In genomic region chr7:142428213-142428612, GRCm38 (mm10) we compare ENCODE assay signal across 9 mouse cellular contexts. TPM values are rescaled to one million over a fixed set of nuclear protein-coding genes. Genes with fewer than 3 reads are reported as not detected.
A peak's percentile ranks its signal among the peaks of the same experiment; 100 is the strongest.
DNase-seq lines count a peak whose midpoint lies in the region; ATAC-seq and TF ChIP-seq lines count a peak whose summit lies in the region.
"Had no signal": no experiment of that assay in that cellular context is flagged by ENCODE, and none has a peak within 500 bp of the region (broad histone marks: within the 10 kb centered on the region; RNA-seq: fewer than 3 reads in every experiment).

No protein-coding gene starts in this region.

- TF ChIP-seq CTCF in hindbrain, postnatal 0 days (IDR thresholded peaks at IDR 0.05; ENCODE audit: low read depth), result peak; percentile 63
- TF ChIP-seq CTCF in lung, postnatal 0 days (IDR thresholded peaks at IDR 0.05), result peak; percentile 71

- peak; percentile 61 for DNase-seq in hindbrain, postnatal 0 days (ENCODE audit: low spot score)
- DNase-seq in hindbrain, embryonic 14.5 days (ENCODE audit: low spot score), result no peak
- peak; percentile 36 for DNase-seq in A20 (ENCODE audit: low read depth, low spot score)
- DNase-seq in MN1 (ENCODE audit: low spot score), result peak; percentile 47
- DNase-seq in lung, postnatal 0 days (ENCODE audit: low spot score), result peak; percentile 58
- no peak for DNase-seq in layer of hippocampus, adult 9-11 months

- no peak overlapping the region for H3K27ac ChIP-seq in hindbrain, postnatal 0 days
- no peak overlapping the region for H3K27ac ChIP-seq in hindbrain, embryonic 14.5 days
- no peak overlapping the region for H3K27ac ChIP-seq in forebrain, embryonic 16.5 days (ENCODE audit: low read length)
- no peak overlapping the region for H3K27ac ChIP-seq in lung, postnatal 0 days (ENCODE audit: low read length)
- H3K27ac ChIP-seq in hindbrain, embryonic 13.5 days, result no peak overlapping the region

- H3K4me3 ChIP-seq in hindbrain, postnatal 0 days (ENCODE audit: low read length), result no peak overlapping the region
- H3K4me3 ChIP-seq in hindbrain, embryonic 14.5 days (replicated peaks; ENCODE audit: low read length), result no peak overlapping the region
- H3K4me3 ChIP-seq in forebrain, embryonic 16.5 days (replicated peaks; ENCODE audit: low read length), result no peak overlapping the region
- H3K4me3 ChIP-seq in lung, postnatal 0 days (ENCODE audit: low read depth, low read length), result no peak overlapping the region
- no peak overlapping the region for H3K4me3 ChIP-seq in hindbrain, embryonic 13.5 days

- peak; percentile 5; the same call in 1 of the 2 replicates for ATAC-seq in hindbrain, postnatal 0 days
- no peak for ATAC-seq in hindbrain, embryonic 14.5 days (ENCODE audit: low FRiP score)
- peak; percentile 55; the same call in 1 of the 2 replicates for ATAC-seq in forebrain, embryonic 16.5 days
- no peak for ATAC-seq in lung, postnatal 0 days
- ATAC-seq in hindbrain, embryonic 13.5 days (ENCODE audit: low FRiP score), result no peak

- H3K9me3 ChIP-seq in hindbrain, postnatal 0 days (ENCODE audit: low read length), result no peaks in the 10 kb centered on the region
- H3K9me3 ChIP-seq in hindbrain, embryonic 14.5 days (ENCODE audit: control insufficient read depth, low read length), result no peaks in the 10 kb centered on the region
- H3K9me3 ChIP-seq in forebrain, embryonic 16.5 days (ENCODE audit: control insufficient read depth, low read length), result no peaks in the 10 kb centered on the region
- H3K9me3 ChIP-seq in lung, postnatal 0 days (ENCODE audit: low read length), result no peaks in the 10 kb centered on the region
- no peaks in the 10 kb centered on the region for H3K9me3 ChIP-seq in hindbrain, embryonic 13.5 days

- H3K27me3 ChIP-seq in hindbrain, postnatal 0 days (ENCODE audit: insufficient read depth, low read length), result no peaks in the 10 kb centered on the region
- H3K27me3 ChIP-seq in hindbrain, embryonic 14.5 days (ENCODE audit: control insufficient read depth, insufficient read depth, low read length), result no peaks in the 10 kb centered on the region
- no peaks in the 10 kb centered on the region for H3K27me3 ChIP-seq in forebrain, embryonic 16.5 days (replicated peaks; ENCODE audit: control insufficient read depth, insufficient read depth, low read length)
- H3K27me3 ChIP-seq in lung, postnatal 0 days (replicated peaks; ENCODE audit: insufficient read depth, low read length), result no peaks in the 10 kb centered on the region
- no peaks in the 10 kb centered on the region for H3K27me3 ChIP-seq in hindbrain, embryonic 13.5 days

- no peak overlapping the region for H3K9ac ChIP-seq in hindbrain, postnatal 0 days (replicated peaks; ENCODE audit: low read length)
- no peak overlapping the region for H3K9ac ChIP-seq in hindbrain, embryonic 14.5 days
- no peak overlapping the region for H3K9ac ChIP-seq in forebrain, embryonic 16.5 days (replicated peaks; ENCODE audit: low read depth, low read length)
- H3K9ac ChIP-seq in lung, postnatal 0 days (replicated peaks; ENCODE audit: low read depth), result no peak overlapping the region
- no peak overlapping the region for H3K9ac ChIP-seq in hindbrain, embryonic 13.5 days

- H3K36me3 ChIP-seq in hindbrain, postnatal 0 days (ENCODE audit: insufficient read depth, low read length), result no peaks in the 10 kb centered on the region
- no peaks in the 10 kb centered on the region for H3K36me3 ChIP-seq in hindbrain, embryonic 14.5 days (replicated peaks; ENCODE audit: control insufficient read depth, insufficient read depth)
- H3K36me3 ChIP-seq in forebrain, embryonic 16.5 days (ENCODE audit: control insufficient read depth, insufficient read depth), result no peaks in the 10 kb centered on the region
- H3K36me3 ChIP-seq in lung, postnatal 0 days (ENCODE audit: insufficient read depth, low read length), result no peaks in the 10 kb centered on the region
- H3K36me3 ChIP-seq in hindbrain, embryonic 13.5 days, result no peaks in the 10 kb centered on the region

- no peak overlapping the region for H3K4me2 ChIP-seq in hindbrain, postnatal 0 days (ENCODE audit: low read depth, low read length)
- no peak overlapping the region for H3K4me2 ChIP-seq in hindbrain, embryonic 14.5 days (replicated peaks)
- H3K4me2 ChIP-seq in forebrain, embryonic 16.5 days (ENCODE audit: low read length), result no peak overlapping the region
- H3K4me2 ChIP-seq in lung, postnatal 0 days (replicated peaks; ENCODE audit: low read depth, low read length), result no peak overlapping the region
- H3K4me2 ChIP-seq in hindbrain, embryonic 13.5 days, result no peak overlapping the region

- no peak for TF ChIP-seq EP300 in lung, postnatal 0 days (IDR thresholded peaks at IDR 0.05)

- whole genome bisulfite sequencing in hindbrain, postnatal 0 days, result 14% methylated on average over 7 of the region's 7 CpGs
- 6% methylated on average over 7 of the region's 7 CpGs for WGBS in hindbrain, embryonic 14.5 days
- WGBS in forebrain, embryonic 16.5 days, result 9% methylated on average over 7 of the region's 7 CpGs
- WGBS in lung, postnatal 0 days, result 15% methylated on average over 7 of the region's 7 CpGs
- 3% methylated on average over 7 of the region's 7 CpGs for WGBS in hindbrain, embryonic 13.5 days

- H3K4me1 ChIP-seq in hindbrain, postnatal 0 days (ENCODE audit: insufficient read depth, low read length), result peaks cover 13% of the 10 kb centered on the region
- 0 out of 2 replicates have a peak, but pooled peaks cover 6% of the 10 kb centered on the region for H3K4me1 ChIP-seq in hindbrain, embryonic 14.5 days (replicated peaks; ENCODE audit: control insufficient read depth, insufficient read depth, low read length)
- peaks cover 10% of the 10 kb centered on the region for H3K4me1 ChIP-seq in forebrain, embryonic 16.5 days (replicated peaks; ENCODE audit: control insufficient read depth, insufficient read depth, low read length)
- H3K4me1 ChIP-seq in lung, postnatal 0 days (ENCODE audit: insufficient read depth, low read depth, low read length), result peaks cover 14% of the 10 kb centered on the region; the same call in 1 of the 2 replicates
- H3K4me1 ChIP-seq in hindbrain, embryonic 13.5 days (replicated peaks), result peaks cover 17% of the 10 kb centered on the region

RNA-seq across cellular contexts. Expression of gene Syt8, which starts 6.4 kb away (rescaled TPM):
- not detected in 2 replicates for total RNA-seq in hindbrain, postnatal 0 days (2014; rRNA removed)
- 0.15 TPM in 1 of 2 replicates, not detected in the other for polyA plus RNA-seq in hindbrain, postnatal 0 days (2015; fragmentation: Nextera tagmentation; extraction: Ambion mirVana)
- polyA plus RNA-seq in hindbrain, embryonic 14.5 days (2014; fragmentation: Nextera tagmentation; extraction: Ambion mirVana), result not detected in 2 replicates
- not detected in 2 replicates for polyA plus RNA-seq in forebrain, embryonic 16.5 days (2015; fragmentation: Nextera tagmentation; extraction: Ambion mirVana)
- polyA plus RNA-seq in lung, postnatal 0 days (2015; fragmentation: Nextera tagmentation; extraction: Ambion mirVana), result 0.47 and 1.1 TPM in 2 replicates
- polyA plus RNA-seq in hindbrain, embryonic 13.5 days (2015; fragmentation: Nextera tagmentation; extraction: Ambion mirVana), result not detected in 2 replicates
- total RNA-seq: gastrocnemius, postnatal 4 days had no signal

RNA-seq across cellular contexts. Expression of gene Tnni2, which starts 13.4 kb away (rescaled TPM):
- total RNA-seq in hindbrain, postnatal 0 days (2014; rRNA removed), result 1.3 and 8.5 TPM in 2 replicates
- 0.63 TPM in 2 replicates for polyA plus RNA-seq in hindbrain, postnatal 0 days (2015; fragmentation: Nextera tagmentation; extraction: Ambion mirVana)
- polyA plus RNA-seq in hindbrain, embryonic 14.5 days (2014; fragmentation: Nextera tagmentation; extraction: Ambion mirVana), result 1.0 TPM in 1 of 2 replicates, not detected in the other
- 0.89 TPM in 1 of 2 replicates, not detected in the other for polyA plus RNA-seq in forebrain, embryonic 16.5 days (2015; fragmentation: Nextera tagmentation; extraction: Ambion mirVana)
- polyA plus RNA-seq in lung, postnatal 0 days (2015; fragmentation: Nextera tagmentation; extraction: Ambion mirVana), result 1.9 and 2.1 TPM in 2 replicates
- 1.4 and 1.8 TPM in 2 replicates for polyA plus RNA-seq in hindbrain, embryonic 13.5 days (2015; fragmentation: Nextera tagmentation; extraction: Ambion mirVana)

RNA-seq across cellular contexts. Expression of gene Lsp1, which starts 32.4 kb away (rescaled TPM):
- 4.6 and 16.6 TPM in 2 replicates for total RNA-seq in hindbrain, postnatal 0 days (2014; rRNA removed)
- 6.6 and 7.2 TPM in 2 replicates for polyA plus RNA-seq in hindbrain, postnatal 0 days (2015; fragmentation: Nextera tagmentation; extraction: Ambion mirVana)
- polyA plus RNA-seq in hindbrain, embryonic 14.5 days (2014; fragmentation: Nextera tagmentation; extraction: Ambion mirVana), result 4.8 and 8.2 TPM in 2 replicates
- polyA plus RNA-seq in forebrain, embryonic 16.5 days (2015; fragmentation: Nextera tagmentation; extraction: Ambion mirVana), result 3.5 and 5.5 TPM in 2 replicates
- 90.8 and 92.3 TPM in 2 replicates for polyA plus RNA-seq in lung, postnatal 0 days (2015; fragmentation: Nextera tagmentation; extraction: Ambion mirVana)
- polyA plus RNA-seq in hindbrain, embryonic 13.5 days (2015; fragmentation: Nextera tagmentation; extraction: Ambion mirVana), result 5.1 and 6.8 TPM in 2 replicates

RNA-seq across cellular contexts. Expression of gene Ctsd, which starts 40.4 kb away (rescaled TPM):
- 638 and 755 TPM in 2 replicates for total RNA-seq in hindbrain, postnatal 0 days (2014; rRNA removed)
- 400 and 402 TPM in 2 replicates for polyA plus RNA-seq in hindbrain, postnatal 0 days (2015; fragmentation: Nextera tagmentation; extraction: Ambion mirVana)
- polyA plus RNA-seq in hindbrain, embryonic 14.5 days (2014; fragmentation: Nextera tagmentation; extraction: Ambion mirVana), result 313 and 325 TPM in 2 replicates
- 203 and 208 TPM in 2 replicates for polyA plus RNA-seq in forebrain, embryonic 16.5 days (2015; fragmentation: Nextera tagmentation; extraction: Ambion mirVana)
- 469 and 481 TPM in 2 replicates for polyA plus RNA-seq in lung, postnatal 0 days (2015; fragmentation: Nextera tagmentation; extraction: Ambion mirVana)
- polyA plus RNA-seq in hindbrain, embryonic 13.5 days (2015; fragmentation: Nextera tagmentation; extraction: Ambion mirVana), result 270 and 293 TPM in 2 replicates

RNA-seq across cellular contexts. Expression of gene Gm49369, which starts 45.7 kb away (rescaled TPM):
- 1.0 TPM in 1 of 2 replicates, not detected in the other for total RNA-seq in hindbrain, postnatal 0 days (2014; rRNA removed)
- 2.1 and 2.9 TPM in 2 replicates for polyA plus RNA-seq in hindbrain, postnatal 0 days (2015; fragmentation: Nextera tagmentation; extraction: Ambion mirVana)
- not detected in 2 replicates for polyA plus RNA-seq in hindbrain, embryonic 14.5 days (2014; fragmentation: Nextera tagmentation; extraction: Ambion mirVana)
- not detected in 2 replicates for polyA plus RNA-seq in forebrain, embryonic 16.5 days (2015; fragmentation: Nextera tagmentation; extraction: Ambion mirVana)
- polyA plus RNA-seq in lung, postnatal 0 days (2015; fragmentation: Nextera tagmentation; extraction: Ambion mirVana), result 0.80 TPM in 1 of 2 replicates, not detected in the other
- 0.36 TPM in 1 of 2 replicates, not detected in the other for polyA plus RNA-seq in hindbrain, embryonic 13.5 days (2015; fragmentation: Nextera tagmentation; extraction: Ambion mirVana)

Comparison
In these comparisons a context has a peak if more than half of its experiments do, and no peak if none do; other contexts are left out.
1. ATAC-seq: peak in hindbrain, postnatal 0 days (single experiment) and forebrain, embryonic 16.5 days (single experiment); none in hindbrain, embryonic 14.5 days (single experiment), lung, postnatal 0 days (single experiment) and hindbrain, embryonic 13.5 days (single experiment).
2. DNase-seq: peak in hindbrain, postnatal 0 days (single experiment), A20 (single experiment), MN1 (single experiment) and lung, postnatal 0 days (single experiment); none in hindbrain, embryonic 14.5 days (single experiment) and layer of hippocampus, adult 9-11 months (single experiment).